Mouse (Mus musculus): ENCODE measurements at regions not wholly inside any gene's neighbourhood (a gene's known extent, or its start where the extent isn't known, plus 50 kb on each side); places are given as distances from the start of the nearest gene placed in this dataset.

DNA sequence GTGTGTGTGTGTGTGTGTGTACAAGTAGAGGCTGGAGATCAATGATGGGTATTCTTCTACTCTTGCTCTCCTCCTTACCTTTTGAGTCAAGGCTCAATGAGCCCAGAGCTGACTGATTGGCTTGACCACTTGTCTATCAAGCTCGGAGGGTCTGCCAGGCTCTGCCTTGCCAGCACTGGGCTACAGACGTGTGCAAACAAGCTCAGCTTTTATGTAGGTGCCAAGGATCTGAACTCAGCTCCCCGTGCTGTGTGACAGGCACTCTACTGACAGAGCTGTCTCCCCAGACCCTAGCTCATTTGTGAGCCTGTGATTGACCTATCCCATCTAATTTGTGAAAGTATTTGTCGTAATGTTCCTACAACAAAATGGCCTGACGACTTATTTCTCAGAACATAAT is 54.2 kb upstream of the Cdc42bpa start:
- Histone ChIP-seq H3K27me3 (replicated peaks; ENCODE audit: control insufficient read depth, insufficient read depth, low read length) (no peaks in the 10 kb centered on the region), H3K4me2 (ENCODE audit: low read length) (no peak overlapping the region), H3K9ac (replicated peaks; ENCODE audit: low read depth, low read length) (no peak overlapping the region), H3K9me3 (ENCODE audit: control insufficient read depth, low read length) (no peaks in the 10 kb centered on the region), H3K36me3 (ENCODE audit: control insufficient read depth, insufficient read depth) (no peaks in the 10 kb centered on the region), H3K4me1 (replicated peaks; ENCODE audit: control insufficient read depth, insufficient read depth, low read length) (no peaks in the 10 kb centered on the region), H3K4me3 (replicated peaks; ENCODE audit: low read length) (no peak overlapping the region), H3K27ac (ENCODE audit: low read length) (no peak overlapping the region)
- no peak for ATAC-seq
- 86% methylated on average over 5 of the region's 5 CpGs for WGBS

DNA sequence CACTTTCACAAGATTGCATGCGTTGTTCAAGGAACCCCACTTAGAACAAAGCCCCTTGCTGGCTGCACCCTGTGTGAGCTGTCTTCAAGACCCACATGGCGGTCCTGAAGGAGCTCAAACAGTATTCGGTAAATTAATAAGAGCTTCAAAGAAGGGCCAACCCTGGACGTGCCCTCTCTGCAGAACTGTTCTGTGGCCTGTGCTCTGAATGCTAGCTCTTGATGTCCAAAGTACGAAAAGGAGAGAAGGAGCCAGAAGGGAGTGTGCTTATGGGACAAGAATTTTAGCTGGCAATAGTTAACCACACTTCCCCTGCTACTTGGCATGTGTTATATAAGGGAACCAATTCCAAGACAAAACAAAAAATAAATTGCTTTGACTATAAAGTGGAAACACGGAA is 67.6 kb upstream of the Cdc42bpa start:
- H3K9ac ChIP-seq (replicated peaks; ENCODE audit: low read depth, low read length), result no peak overlapping the region
- no peaks in the 10 kb centered on the region for H3K36me3 ChIP-seq (ENCODE audit: control insufficient read depth, insufficient read depth)
- no peaks in the 10 kb centered on the region for H3K27me3 ChIP-seq (replicated peaks; ENCODE audit: control insufficient read depth, insufficient read depth, low read length)
- H3K4me2 ChIP-seq (ENCODE audit: low read length), result no peak overlapping the region
- H3K9me3 ChIP-seq (ENCODE audit: control insufficient read depth, low read length), result no peaks in the 10 kb centered on the region
- H3K27ac ChIP-seq (ENCODE audit: low read length), result no peak overlapping the region
- WGBS, result 79% methylated on average over 6 of the region's 6 CpGs
- H3K4me1 ChIP-seq (replicated peaks; ENCODE audit: control insufficient read depth, insufficient read depth, low read length), result no peaks in the 10 kb centered on the region
- no peak overlapping the region for H3K4me3 ChIP-seq (replicated peaks; ENCODE audit: low read length)
- no peak for ATAC-seq

DNA sequence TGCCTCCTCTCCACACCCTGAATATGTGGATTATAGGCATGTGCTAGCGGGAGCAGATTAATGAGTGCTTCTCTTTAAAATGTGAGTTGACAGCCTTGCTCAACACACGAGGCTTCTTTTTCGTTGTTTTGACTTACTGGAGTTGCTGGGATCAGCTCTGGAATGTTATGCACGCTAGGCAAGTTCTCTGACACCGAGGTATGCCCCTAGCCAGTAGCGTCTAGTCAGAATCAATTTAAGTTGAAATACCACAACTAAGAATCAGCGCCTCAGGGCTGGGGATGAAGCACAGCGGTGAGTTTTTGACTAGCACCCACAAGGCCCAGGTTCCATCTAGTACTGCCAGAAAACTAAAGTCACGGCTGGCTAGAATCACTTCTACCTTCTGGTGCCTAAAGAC is 72.4 kb upstream of the Cdc42bpa start:
- Histone ChIP-seq H3K36me3 (ENCODE audit: control insufficient read depth, insufficient read depth) (no peaks in the 10 kb centered on the region), H3K27me3 (replicated peaks; ENCODE audit: control insufficient read depth, insufficient read depth, low read length) (no peaks in the 10 kb centered on the region), H3K27ac (ENCODE audit: low read length) (no peak overlapping the region), H3K4me3 (replicated peaks; ENCODE audit: low read length) (no peak overlapping the region), H3K4me1 (replicated peaks; ENCODE audit: control insufficient read depth, insufficient read depth, low read length) (no peaks in the 10 kb centered on the region), H3K4me2 (ENCODE audit: low read length) (no peak overlapping the region), H3K9me3 (ENCODE audit: control insufficient read depth, low read length) (no peaks in the 10 kb centered on the region), H3K9ac (replicated peaks; ENCODE audit: low read depth, low read length) (no peak overlapping the region)
- 76% methylated on average over 9 of the region's 9 CpGs for WGBS
- no peak for ATAC-seq

DNA sequence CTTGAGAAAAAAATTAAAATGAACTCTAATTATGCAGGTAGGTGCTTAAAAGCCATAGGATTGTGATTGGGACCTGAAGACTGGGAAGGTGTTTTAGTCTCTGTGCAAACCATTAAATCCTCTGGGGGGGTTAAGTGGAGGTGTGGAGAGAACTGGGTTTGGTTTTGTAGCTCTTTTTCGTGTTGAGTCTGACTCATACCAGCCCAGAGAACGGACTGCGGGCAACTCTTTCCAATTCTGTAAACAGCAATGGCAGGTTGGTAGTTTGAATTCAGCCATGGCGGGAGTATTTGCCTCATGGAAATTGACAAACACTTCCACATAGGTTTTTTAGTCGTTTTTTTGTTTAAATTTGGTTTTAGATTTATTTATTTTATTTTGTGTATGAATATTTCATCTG is 77.7 kb upstream of the Ahctf1 start:
- Histone ChIP-seq H3K4me1 (replicated peaks; ENCODE audit: control insufficient read depth, insufficient read depth, low read length) (no peaks in the 10 kb centered on the region), H3K9ac (replicated peaks; ENCODE audit: low read depth, low read length) (no peak overlapping the region), H3K4me3 (replicated peaks; ENCODE audit: low read length) (no peak overlapping the region), H3K27me3 (replicated peaks; ENCODE audit: control insufficient read depth, insufficient read depth, low read length) (no peaks in the 10 kb centered on the region), H3K27ac (ENCODE audit: low read length) (no peak overlapping the region), H3K9me3 (ENCODE audit: control insufficient read depth, low read length) (no peaks in the 10 kb centered on the region), H3K36me3 (ENCODE audit: control insufficient read depth, insufficient read depth) (no peaks in the 10 kb centered on the region), H3K4me2 (ENCODE audit: low read length) (no peak overlapping the region)
- ATAC-seq, result no peak
- WGBS, result 82% methylated on average over 5 of the region's 5 CpGs

- H3K27me3 ChIP-seq (replicated peaks; ENCODE audit: control insufficient read depth, insufficient read depth, low read length), result no peaks in the 10 kb centered on the region
Measured at GRCm38 (mm10) chr1:179877893-179878292, 74.4 kb upstream of the Ahctf1 start.

DNA sequence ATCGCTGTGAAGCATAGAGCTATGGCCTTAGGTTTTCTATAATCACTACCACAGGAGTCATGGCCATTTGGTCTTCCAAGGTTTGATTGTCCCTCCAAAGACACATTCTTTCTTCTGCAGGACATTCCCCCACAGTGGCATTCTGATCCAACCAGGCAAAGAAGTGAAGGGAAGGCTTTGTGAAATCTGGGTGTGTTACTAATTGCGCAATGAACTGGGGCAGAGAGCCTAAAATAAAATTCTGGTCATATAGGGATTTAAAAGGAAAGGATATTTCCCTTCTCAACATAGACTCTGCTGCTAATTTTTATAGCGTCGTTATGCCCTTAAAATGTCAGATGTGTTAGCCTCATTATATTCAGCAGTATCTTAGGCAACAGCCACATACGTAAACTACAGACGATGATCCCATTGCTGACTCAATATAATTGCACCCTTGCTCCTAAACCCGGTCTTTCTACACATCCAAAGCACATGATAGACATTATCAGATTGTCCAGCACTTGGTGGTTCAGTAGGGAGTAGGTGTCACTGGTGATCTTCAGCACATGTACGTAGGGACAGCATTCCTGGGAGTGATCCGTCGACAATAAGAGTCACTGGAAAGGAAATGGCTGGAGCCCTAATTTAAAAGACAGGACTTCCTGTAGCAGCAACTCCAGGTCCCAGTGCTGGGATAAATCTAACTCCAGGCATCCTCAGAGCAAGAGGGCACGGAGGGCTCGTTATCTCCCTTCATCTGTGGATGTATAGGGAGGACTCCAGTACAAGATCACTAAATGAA is 70.5 kb upstream of the Ahctf1 start:
- no peak overlapping the region for H3K9ac ChIP-seq (replicated peaks; ENCODE audit: low read depth, low read length)
- H3K4me3 ChIP-seq (replicated peaks; ENCODE audit: low read length), result no peak overlapping the region
- H3K4me2 ChIP-seq (ENCODE audit: low read length), result no peak overlapping the region
- no peak overlapping the region for H3K27ac ChIP-seq (ENCODE audit: low read length)
- H3K9me3 ChIP-seq (ENCODE audit: control insufficient read depth, low read length), result no peaks in the 10 kb centered on the region
- H3K36me3 ChIP-seq (ENCODE audit: control insufficient read depth, insufficient read depth), result no peaks in the 10 kb centered on the region
- ATAC-seq, result no peak
- WGBS, result 84% methylated on average over 12 of the region's 12 CpGs
- no peaks in the 10 kb centered on the region for H3K4me1 ChIP-seq (replicated peaks; ENCODE audit: control insufficient read depth, insufficient read depth, low read length)
- no peaks in the 10 kb centered on the region for H3K27me3 ChIP-seq (replicated peaks; ENCODE audit: control insufficient read depth, insufficient read depth, low read length)

More at GRCm38 (mm10) chr1:179877893-179878292, 74.4 kb upstream of the Ahctf1 start:
- H3K27ac ChIP-seq (ENCODE audit: low read length), result no peak overlapping the region
- no peak overlapping the region for H3K4me2 ChIP-seq (ENCODE audit: low read length)
- no peaks in the 10 kb centered on the region for H3K4me1 ChIP-seq (replicated peaks; ENCODE audit: control insufficient read depth, insufficient read depth, low read length)
- no peaks in the 10 kb centered on the region for H3K9me3 ChIP-seq (ENCODE audit: control insufficient read depth, low read length)
- 86% methylated on average over 6 of the region's 6 CpGs for WGBS
- H3K36me3 ChIP-seq (ENCODE audit: control insufficient read depth, insufficient read depth), result no peaks in the 10 kb centered on the region
- no peak for ATAC-seq
- H3K9ac ChIP-seq (replicated peaks; ENCODE audit: low read depth, low read length), result no peak overlapping the region
- H3K4me3 ChIP-seq (replicated peaks; ENCODE audit: low read length), result no peak overlapping the region

- 88% methylated on average over 3 of the region's 3 CpGs for whole genome bisulfite sequencing
- no peak for ATAC-seq
- no peak overlapping the region for H3K4me2 ChIP-seq (ENCODE audit: low read length)
Measured at GRCm38 (mm10) chr1:179871961-179872360, 68.5 kb upstream of the Ahctf1 start.

DNA sequence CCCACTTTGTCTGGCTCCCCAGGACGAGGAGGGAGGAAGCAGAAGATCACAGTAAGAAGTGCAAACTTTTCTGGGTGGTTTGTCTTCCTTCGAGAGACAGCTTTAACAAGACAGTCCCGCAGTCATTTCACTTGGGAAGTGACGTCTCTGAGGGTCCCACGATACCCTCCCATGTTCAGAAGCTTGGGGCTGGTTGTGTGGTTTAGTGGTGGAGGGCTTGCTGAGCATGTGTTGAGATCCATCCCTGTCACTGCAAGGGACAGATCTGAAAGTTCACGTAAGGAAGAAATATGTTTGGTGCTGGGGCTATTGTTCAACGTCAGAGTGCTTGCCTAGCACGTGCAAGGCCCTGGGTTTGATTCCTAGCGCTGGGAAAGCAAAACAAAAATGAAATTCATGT is 65.2 kb upstream of the Ahctf1 start:
- Histone ChIP-seq H3K4me2 (ENCODE audit: low read length) (no peak overlapping the region), H3K9me3 (ENCODE audit: control insufficient read depth, low read length) (no peaks in the 10 kb centered on the region), H3K9ac (replicated peaks; ENCODE audit: low read depth, low read length) (no peak overlapping the region), H3K27me3 (replicated peaks; ENCODE audit: control insufficient read depth, insufficient read depth, low read length) (no peaks in the 10 kb centered on the region), H3K27ac (ENCODE audit: low read length) (no peak overlapping the region), H3K4me3 (replicated peaks; ENCODE audit: low read length) (no peak overlapping the region), H3K4me1 (replicated peaks; ENCODE audit: control insufficient read depth, insufficient read depth, low read length) (no peaks in the 10 kb centered on the region), H3K36me3 (ENCODE audit: control insufficient read depth, insufficient read depth) (no peaks in the 10 kb centered on the region)
- WGBS, result 92% methylated on average over 9 of the region's 9 CpGs
- no peak for ATAC-seq

More at GRCm38 (mm10) chr1:179871961-179872360, 68.5 kb upstream of the Ahctf1 start:
- no peak overlapping the region for H3K27ac ChIP-seq (ENCODE audit: low read length)
- no peaks in the 10 kb centered on the region for H3K36me3 ChIP-seq (ENCODE audit: control insufficient read depth, insufficient read depth)
- no peak overlapping the region for H3K9ac ChIP-seq (replicated peaks; ENCODE audit: low read depth, low read length)
- no peaks in the 10 kb centered on the region for H3K27me3 ChIP-seq (replicated peaks; ENCODE audit: control insufficient read depth, insufficient read depth, low read length)
- H3K9me3 ChIP-seq (ENCODE audit: control insufficient read depth, low read length), result no peaks in the 10 kb centered on the region
- no peak overlapping the region for H3K4me3 ChIP-seq (replicated peaks; ENCODE audit: low read length)
- H3K4me1 ChIP-seq (replicated peaks; ENCODE audit: control insufficient read depth, insufficient read depth, low read length), result no peaks in the 10 kb centered on the region

DNA sequence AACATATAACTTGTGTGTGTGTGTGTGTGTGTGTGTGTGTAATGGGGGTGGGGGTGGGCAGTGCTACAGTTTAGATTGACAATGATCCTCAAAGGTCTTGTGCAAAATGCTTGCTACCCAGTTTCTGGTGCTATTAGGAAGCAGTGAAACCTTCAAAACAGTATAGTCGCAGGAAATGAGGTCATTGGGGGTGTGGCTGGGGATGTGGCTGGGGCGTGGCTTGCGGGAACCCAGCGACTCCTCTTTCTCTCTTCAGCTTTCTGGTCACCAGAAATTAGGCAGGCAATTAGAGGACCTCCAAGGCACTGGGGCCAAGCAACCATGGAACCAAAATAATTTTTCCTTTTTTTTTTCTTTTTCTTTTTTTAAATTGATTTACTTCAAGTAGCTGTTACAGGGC is 64.0 kb upstream of the Ahctf1 start:
- ATAC-seq, result no peak
- Histone ChIP-seq H3K4me2 (ENCODE audit: low read length) (no peak overlapping the region), H3K9ac (replicated peaks; ENCODE audit: low read depth, low read length) (no peak overlapping the region), H3K27ac (ENCODE audit: low read length) (no peak overlapping the region), H3K9me3 (ENCODE audit: control insufficient read depth, low read length) (no peaks in the 10 kb centered on the region), H3K4me1 (replicated peaks; ENCODE audit: control insufficient read depth, insufficient read depth, low read length) (no peaks in the 10 kb centered on the region), H3K27me3 (replicated peaks; ENCODE audit: control insufficient read depth, insufficient read depth, low read length) (no peaks in the 10 kb centered on the region), H3K4me3 (replicated peaks; ENCODE audit: low read length) (no peak overlapping the region), H3K36me3 (ENCODE audit: control insufficient read depth, insufficient read depth) (no peaks in the 10 kb centered on the region)
- WGBS, result 94% methylated on average over 4 of the region's 4 CpGs

Data from forebrain, embryonic 16.5 days (tissue).